Mouse (Mus musculus) midbrain, postnatal 0 days (tissue): ENCODE measurements around the gene Zfp213. TPM values are rescaled to one million over a fixed set of nuclear protein-coding genes. Genes with fewer than 3 reads are reported as not detected.
"Not testable (repeated sequence)": the region's sequence is repeated elsewhere in the genome, so short reads cannot be mapped to it uniquely, and the experiment has no call there.

Experiments used
- ATAC-seq: fragments of 200-750 bp; cut with Nextera tagmentation; 2 replicates; pipeline ENCODE4 v1.8.0; 2017; ENCODE audit warnings: moderate number of reproducible peaks, mild to moderate bottlenecking, moderate TSS enrichment, moderate library complexity; ENCODE audit not compliant: low FRiP score
- DNase-seq: peaks from one replicate; pipeline ENCODE4 v3.0.0-alpha.2; 2015; ENCODE audit warnings: low spot score
- H3K27ac ChIP-seq: fragments of 300-500 bp; sonication (generic); 2 replicates; pipeline ENCODE4 v1.5.1; 2014; ENCODE audit warnings: low read depth, mild to moderate bottlenecking, low read length, mixed read lengths
- H3K27me3 ChIP-seq: fragments of 300-500 bp; sonication (generic); 2 replicates; pipeline ENCODE4 v1.6.1; 2014; ENCODE audit warnings: low read length, control low read depth, mixed read lengths; ENCODE audit not compliant: insufficient read depth
- H3K36me3 ChIP-seq: fragments of 300-500 bp; sonication (generic); 2 replicates; pipeline ENCODE4 v1.6.1; 2014; ENCODE audit warnings: low read length, control low read depth, mixed read lengths; ENCODE audit not compliant: insufficient read depth
- H3K4me1 ChIP-seq: fragments of 300-500 bp; sonication (generic); 2 replicates; pipeline ENCODE4 v1.6.1; 2014; ENCODE audit warnings: mild to moderate bottlenecking, control low read depth, antibody characterized with exemption, low read length, mixed read lengths; ENCODE audit not compliant: insufficient read depth
- H3K4me2 ChIP-seq: fragments of 300-500 bp; sonication (generic); 2 replicates; pipeline ENCODE4 v1.6.1; 2014; ENCODE audit warnings: low read depth, mild to moderate bottlenecking, low read length, mixed read lengths; ENCODE audit not compliant: poor library complexity, severe bottlenecking
- H3K4me3 ChIP-seq: fragments of 300-500 bp; sonication (generic); 2 replicates; pipeline ENCODE4 v1.5.1; 2014; ENCODE audit warnings: low read depth, mild to moderate bottlenecking, low read length, moderate library complexity
- H3K9ac ChIP-seq: fragments of 300-500 bp; sonication (generic); replicated peaks from 2 replicates; pipeline ENCODE4 v1.6.1; 2014; ENCODE audit warnings: mild to moderate bottlenecking, low read length, moderate library complexity, mixed read lengths; ENCODE audit not compliant: poor library complexity, severe bottlenecking
- H3K9me3 ChIP-seq: fragments of 300-500 bp; sonication (generic); 2 replicates; pipeline ENCODE4 v1.6.1; 2016; ENCODE audit warnings: low read length, control low read depth
- CTCF ChIP-seq: IDR thresholded peaks from 2 replicates; pipeline ENCODE4 v1.5.1; 2016; ENCODE audit warnings: antibody characterized with exemption, mild to moderate bottlenecking
- WGBS: fragments of 180-500 bp; shearing (Covaris S2); extraction: QIAGEN DNeasy Blood & Tissue Kit; methylation state at CpG from one replicate; pipeline ENCODE4 v1.1.7; 2014; 5-methylcytosine and 5-hydroxymethylcytosine counted together
- polyA plus RNA-seq: library from polyadenylated mRNA; unstranded; fragments of >200 nt; fragmentation: Nextera tagmentation; extraction: Ambion mirVana; gene quantifications from 2 replicates; pipeline ENCODE4 v1.2.1, GENCODE M21; 2015
- total RNA-seq: library from RNA; depleted of rRNA; stranded (reverse); fragments of >200 nt; gene quantifications from 2 replicates; pipeline ENCODE4 v1.2.3, GENCODE M21; 2014

The Zfp213 gene
- total and polyA plus RNA-seq, 2 experiments from 2014 or later: 10.0 to 16.9 TPM

GRCm38 (mm10) chr17:23540605-23541475 is 23.2 kb downstream of the Zfp213 start:
- DNase-seq (no peak), ATAC-seq (peak; percentile 35; the same call in 1 of the 2 replicates)
- Histone ChIP-seq H3K27ac (no peak overlapping the region), H3K36me3 (no peaks in the 10 kb centered on the region), H3K27me3 (peaks cover 36% of the 10 kb centered on the region), H3K4me1 (no peaks in the 10 kb centered on the region), H3K9me3 (no peaks in the 10 kb centered on the region), H3K4me3 (peak overlapping the region; percentile 9; the same call in 1 of the 2 replicates), H3K4me2 (peak overlapping the region; percentile 33), H3K9ac (no peak overlapping the region)
- TF ChIP-seq CTCF: no peak
- 10% methylated on average over 31 of the region's 31 CpGs for WGBS

GRCm38 (mm10) chr17:23540106-23540505 is 23.9 kb downstream of the Zfp213 start:
- Histone ChIP-seq H3K27me3 (peaks cover 36% of the 10 kb centered on the region), H3K36me3 (no peaks in the 10 kb centered on the region), H3K27ac (no peak overlapping the region), H3K4me3 (peak overlapping the region; percentile 9; the same call in 1 of the 2 replicates), H3K4me2 (no peak overlapping the region), H3K9me3 (no peaks in the 10 kb centered on the region), H3K4me1 (no peaks in the 10 kb centered on the region), H3K9ac (no peak overlapping the region)
- ATAC-seq (no peak; the same call in 1 of the 2 replicates), DNase-seq (no peak)
- 43% methylated on average over 3 of the region's 3 CpGs for WGBS
- no peak for TF ChIP-seq CTCF

- Histone ChIP-seq H3K27me3 (peaks cover 39% of the 10 kb centered on the region), H3K4me1 (no peaks in the 10 kb centered on the region), H3K9ac (no peak overlapping the region), H3K27ac (no peak overlapping the region), H3K4me2 (no peak overlapping the region), H3K9me3 (no peaks in the 10 kb centered on the region), H3K36me3 (no peaks in the 10 kb centered on the region), H3K4me3 (no peak overlapping the region)
- DNase-seq (no peak), ATAC-seq (no peak)
- no peak for TF ChIP-seq CTCF
- WGBS: 89% methylated on average over 5 of the region's 5 CpGs
Observed at GRCm38 (mm10) chr17:23539608-23540007, 24.4 kb downstream of the Zfp213 start.

- DNase-seq (no peak), ATAC-seq (no peak)
- Histone ChIP-seq H3K27ac (no peak overlapping the region), H3K36me3 (no peaks in the 10 kb centered on the region), H3K4me2 (peak overlapping the region; percentile 55), H3K9ac (0 out of 2 replicates have a peak overlapping the region, but pooled peaks have one; percentile 29), H3K4me3 (peak overlapping the region; percentile 40), H3K27me3 (peaks cover 44% of the 10 kb centered on the region), H3K4me1 (no peaks in the 10 kb centered on the region), H3K9me3 (no peaks in the 10 kb centered on the region)
- no peak for TF ChIP-seq CTCF
- WGBS: 8% methylated on average over 21 of the region's 21 CpGs
Observed at GRCm38 (mm10) chr17:23538299-23539015, 25.6 kb downstream of the Zfp213 start.

- Histone ChIP-seq H3K9ac (0 out of 2 replicates have a peak overlapping the region, but pooled peaks have one; percentile 29), H3K27me3 (peaks cover 44% of the 10 kb centered on the region), H3K4me2 (peak overlapping the region; percentile 55), H3K27ac (no peak overlapping the region), H3K4me3 (peak overlapping the region; percentile 40), H3K4me1 (no peaks in the 10 kb centered on the region), H3K36me3 (no peaks in the 10 kb centered on the region), H3K9me3 (no peaks in the 10 kb centered on the region)
- no peak for ATAC-seq
- no peak for DNase-seq
- WGBS: 4% methylated on average over 27 of the region's 27 CpGs
- no peak for TF ChIP-seq CTCF
Observed at GRCm38 (mm10) chr17:23537554-23538255, 26.3 kb downstream of the Zfp213 start.

- H3K36me3 ChIP-seq, H3K4me3 ChIP-seq, ATAC-seq, DNase-seq, H3K4me1 ChIP-seq, H3K9me3 ChIP-seq, H3K27ac ChIP-seq, H3K9ac ChIP-seq: not testable (repeated sequence)
- peaks cover 40% of the 10 kb centered on the region for H3K27me3 ChIP-seq
- WGBS: 2% methylated on average over 14 of the region's 29 CpGs
- peak overlapping the region; percentile 20; the same call in 1 of the 2 replicates for H3K4me2 ChIP-seq
Observed at GRCm38 (mm10) chr17:23535046-23535788, 28.8 kb downstream of the Zfp213 start.

GRCm38 (mm10) chr17:23533591-23534490 is 30.2 kb downstream of the Zfp213 start:
- H3K27ac ChIP-seq, H3K9me3 ChIP-seq, H3K9ac ChIP-seq, H3K36me3 ChIP-seq, H3K4me3 ChIP-seq, ATAC-seq, H3K4me2 ChIP-seq, DNase-seq, H3K4me1 ChIP-seq: not testable (repeated sequence)
- H3K27me3 ChIP-seq: peaks cover 28% of the 10 kb centered on the region
- WGBS: 9% methylated on average over 8 of the region's 23 CpGs
